In genomic region chr19:3765221-3765820, GRCm38 (mm10) we compare ENCODE assay signal across 16 mouse cellular contexts. TPM values are rescaled to one million over a fixed set of nuclear protein-coding genes. Genes with fewer than 3 reads are reported as not detected.
DNase-seq lines count a peak whose midpoint lies in the region; TF ChIP-seq lines count a peak whose summit lies in the region.
"Had no signal": no experiment of that assay in that cellular context is flagged by ENCODE, and none has a peak within 500 bp of the region (broad histone marks: within the 10 kb centered on the region; RNA-seq: fewer than 3 reads in every experiment).

No protein-coding gene starts in this region.

- peaks cover 22% of the 10 kb centered on the region for H3K4me1 ChIP-seq in cerebellum, adult 2 months (ENCODE audit: control insufficient read depth, insufficient read depth, low read length)

- peak; percentile 73 for DNase-seq in cerebellum, adult 11-12 months
- no peak for DNase-seq in cerebellum, postnatal 4 days (ENCODE audit: low spot score in 2 of 2)
- DNase-seq in 416B (ENCODE audit: low read depth) = peak; percentile 38
- peak; percentile 72 to 76 for DNase-seq in cerebellum, adult 2 months
- peak; percentile 62 for DNase-seq in cerebellum, postnatal 36 days
- no peak for DNase-seq in right cerebral cortex, postnatal 14 days
- no peak for DNase-seq in embryo, embryonic 10 days (ENCODE audit: low spot score)
- DNase-seq: gastrocnemius, postnatal 36 days; kidney, adult 8-10 months; kidney, postnatal 14 days; liver; spleen, adult 18-20 months had no signal

- no peak overlapping the region for H3K4me3 ChIP-seq in cerebellum, adult 2 months (replicated peaks; ENCODE audit: insufficient read depth, low read depth, low read length)
- H3K4me3 ChIP-seq: forebrain, embryonic 13.5 days; hindbrain, embryonic 12.5 days; midbrain, embryonic 12.5 days; neural tube, embryonic 13.5 days had no signal

- 20% methylated on average over 4 of the region's 4 CpGs for WGBS in cerebellum, adult 2 months

- peak overlapping the region; percentile 88 for H3K27ac ChIP-seq in cerebellum, adult 2 months (ENCODE audit: insufficient read depth, low read length)
- H3K27ac ChIP-seq: forebrain, embryonic 13.5 days; hindbrain, embryonic 12.5 days; midbrain, embryonic 12.5 days; neural tube, embryonic 13.5 days had no signal

- no peak for TF ChIP-seq CTCF in cerebellum, adult 2 months (IDR thresholded peaks at IDR 0.05; ENCODE audit: borderline replicate concordance, insufficient read depth, low read depth, low read length)

- no peaks in the 10 kb centered on the region for H3K27me3 ChIP-seq in cerebellum, adult 2 months (ENCODE audit: control insufficient read depth, insufficient read depth, low read length)
- H3K27me3 ChIP-seq: forebrain, embryonic 13.5 days; hindbrain, embryonic 12.5 days; midbrain, embryonic 12.5 days; neural tube, embryonic 13.5 days had no signal

- no peak for TF ChIP-seq POLR2A in cerebellum, adult 2 months (IDR thresholded peaks at IDR 0.05; ENCODE audit: borderline replicate concordance, insufficient read depth, low read length)

RNA-seq across cellular contexts. Expression of gene Kmt5b, which starts 1.9 kb away (rescaled TPM):
- 36.9 and 38.3 TPM in 2 replicates for polyA plus RNA-seq in cerebellum, adult 2 months (2012; rRNA removed)

RNA-seq across cellular contexts. Expression of gene 1810055G02Rik, which starts 57.2 kb away (rescaled TPM):
- polyA plus RNA-seq in cerebellum, adult 2 months (2012; rRNA removed) = 37.2 and 38.2 TPM in 2 replicates

Comparison
In these comparisons a context has a peak if more than half of its experiments do, and no peak if none do; other contexts are left out.
1. DNase-seq: peak in cerebellum, adult 11-12 months (single experiment), 416B (single experiment), cerebellum, adult 2 months (2 of 2) and cerebellum, postnatal 36 days (2 of 2); none in cerebellum, postnatal 4 days (0 of 2), right cerebral cortex, postnatal 14 days (single experiment) and embryo, embryonic 10 days (single experiment).